Mouse (Mus musculus) testis, adult 2 months (tissue): ENCODE results near the gene Tango2. TPM values are rescaled to one million over a fixed set of nuclear protein-coding genes. Genes with fewer than 3 reads are reported as not detected.

Experiments
- H3K27ac ChIP-seq: fragments of 200-500 bp; 2 replicates; pipeline ENCODE4 v1.5.1; 2012; ENCODE audit warnings: low read depth, low read length; ENCODE audit not compliant: control insufficient read depth, insufficient read depth
- H3K27me3 ChIP-seq: fragments of 200-500 bp; 2 replicates; pipeline ENCODE4 v1.6.1; 2012; ENCODE audit warnings: mild to moderate bottlenecking, low read length, moderate library complexity; ENCODE audit not compliant: control insufficient read depth, insufficient read depth
- H3K36me3 ChIP-seq: fragments of 200-500 bp; 2 replicates; pipeline ENCODE4 v1.6.1; 2012; ENCODE audit warnings: mild to moderate bottlenecking, low read length; ENCODE audit not compliant: control insufficient read depth, insufficient read depth
- H3K4me1 ChIP-seq: fragments of 200-500 bp; 2 replicates; pipeline ENCODE4 v1.6.1; 2012; ENCODE audit warnings: low read length; ENCODE audit not compliant: control insufficient read depth, insufficient read depth
- H3K4me3 ChIP-seq: fragments of 200-500 bp; 2 replicates; pipeline ENCODE4 v1.5.1; 2012; ENCODE audit warnings: low read depth, mild to moderate bottlenecking, low read length, moderate library complexity, mixed read lengths; ENCODE audit not compliant: control insufficient read depth
- CTCF ChIP-seq: fragments of 200-500 bp; IDR thresholded peaks from 2 replicates; pipeline ENCODE4 v1.5.1; 2012; ENCODE audit warnings: low read depth, mild to moderate bottlenecking, inconsistent platforms, low read length, moderate library complexity; ENCODE audit not compliant: control insufficient read depth, insufficient read depth, insufficient replicate concordance
- POLR2A ChIP-seq: fragments of 200-500 bp; IDR thresholded peaks from 2 replicates; pipeline ENCODE4 v1.6.1; 2012; ENCODE audit warnings: low read depth, mild to moderate bottlenecking, inconsistent platforms, low read length, moderate library complexity; ENCODE audit not compliant: control insufficient read depth
- polyA plus RNA-seq: library from polyadenylated mRNA; depleted of rRNA; stranded (reverse); fragments of >200 nt; gene quantifications from 2 replicates; pipeline ENCODE4 v1.2.3, GENCODE M21; 2012

The Tango2 gene
- polyA plus RNA-seq, 1 experiment, result 11.6 TPM

DNA sequence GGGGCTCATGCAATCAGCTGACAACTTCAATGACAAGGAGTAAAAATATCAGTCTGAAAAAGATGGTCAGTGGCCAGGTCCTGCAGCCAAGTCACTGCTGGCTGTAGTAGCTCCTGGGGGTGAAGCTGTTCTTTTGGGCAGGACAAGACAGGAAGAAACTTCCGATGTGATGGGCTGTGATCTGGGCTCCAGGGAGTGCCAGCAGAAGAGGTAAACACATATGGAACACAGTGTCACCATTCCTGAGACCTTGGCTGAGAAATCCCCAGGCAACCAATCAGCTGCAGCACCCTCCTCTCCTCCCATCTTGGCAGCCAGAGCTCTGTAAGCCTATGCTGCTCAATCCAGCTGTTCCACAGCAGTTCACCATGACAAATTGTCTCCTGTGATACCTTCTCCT is 8.0 kb downstream of the Tango2 start:
- no peak overlapping the region for H3K4me3 ChIP-seq
- no peaks in the 10 kb centered on the region for H3K27me3 ChIP-seq
- TF ChIP-seq CTCF (no peak), POLR2A (no peak)
- H3K36me3 ChIP-seq, result no peaks in the 10 kb centered on the region
- H3K4me1 ChIP-seq, result peaks cover 10% of the 10 kb centered on the region
- H3K27ac ChIP-seq, result peak overlapping the region; percentile 49; the same call in 1 of the 2 replicates

- TF ChIP-seq CTCF (no peak), POLR2A (no peak)
- Histone ChIP-seq H3K4me3 (no peak overlapping the region), H3K27me3 (no peaks in the 10 kb centered on the region), H3K36me3 (no peaks in the 10 kb centered on the region), H3K27ac (no peak overlapping the region), H3K4me1 (peaks cover 2% of the 10 kb centered on the region; the same call in 1 of the 2 replicates)
Observed at GRCm38 (mm10) chr16:18337261-18337660, 10.6 kb downstream of the Tango2 start.

GRCm38 (mm10) chr16:18335981-18336380 is 11.9 kb downstream of the Tango2 start:
- Histone ChIP-seq H3K36me3 (no peaks in the 10 kb centered on the region), H3K4me3 (no peak overlapping the region), H3K4me1 (peaks cover 2% of the 10 kb centered on the region; the same call in 1 of the 2 replicates), H3K27ac (no peak overlapping the region), H3K27me3 (no peaks in the 10 kb centered on the region)
- TF ChIP-seq POLR2A, result no peak
- no peak for TF ChIP-seq CTCF

GRCm38 (mm10) chr16:18333976-18334375 is 13.9 kb downstream of the Tango2 start:
- Histone ChIP-seq H3K4me1 (peaks cover 2% of the 10 kb centered on the region; the same call in 1 of the 2 replicates), H3K27me3 (no peaks in the 10 kb centered on the region), H3K27ac (no peak overlapping the region), H3K4me3 (no peak overlapping the region), H3K36me3 (no peaks in the 10 kb centered on the region)
- TF ChIP-seq CTCF, result no peak
- TF ChIP-seq POLR2A, result no peak

DNA sequence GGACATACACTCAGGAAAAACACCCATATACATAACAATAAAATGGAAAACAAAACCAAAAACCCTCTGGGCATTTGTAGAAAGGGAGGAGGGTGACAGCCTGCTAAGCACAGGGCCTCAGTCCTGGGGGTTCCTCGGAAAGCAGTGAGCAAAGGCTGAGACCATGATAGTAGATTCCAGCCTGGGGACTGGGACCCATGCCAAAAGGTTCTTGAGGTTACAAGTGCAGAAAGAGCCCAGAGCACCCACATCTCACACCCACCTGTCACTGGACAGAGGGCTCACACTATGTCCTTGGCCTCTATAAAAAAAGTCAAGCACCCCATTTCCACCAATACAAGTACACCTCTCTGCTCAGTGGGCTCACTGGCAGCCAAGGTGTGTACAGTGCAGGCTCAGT is 19.4 kb downstream of the Tango2 start:
- H3K36me3 ChIP-seq, result no peaks in the 10 kb centered on the region
- no peak overlapping the region for H3K4me3 ChIP-seq
- H3K27me3 ChIP-seq, result no peaks in the 10 kb centered on the region
- no peak for TF ChIP-seq POLR2A
- TF ChIP-seq CTCF, result no peak
- no peak overlapping the region for H3K27ac ChIP-seq
- no peaks in the 10 kb centered on the region for H3K4me1 ChIP-seq

- no peak overlapping the region for H3K27ac ChIP-seq
- TF ChIP-seq POLR2A (no peak), CTCF (no peak)
- no peaks in the 10 kb centered on the region for H3K4me1 ChIP-seq
- H3K36me3 ChIP-seq, result no peaks in the 10 kb centered on the region
- no peak overlapping the region for H3K4me3 ChIP-seq
- no peaks in the 10 kb centered on the region for H3K27me3 ChIP-seq
Observed at GRCm38 (mm10) chr16:18327936-18328335, 20.0 kb downstream of the Tango2 start.

DNA sequence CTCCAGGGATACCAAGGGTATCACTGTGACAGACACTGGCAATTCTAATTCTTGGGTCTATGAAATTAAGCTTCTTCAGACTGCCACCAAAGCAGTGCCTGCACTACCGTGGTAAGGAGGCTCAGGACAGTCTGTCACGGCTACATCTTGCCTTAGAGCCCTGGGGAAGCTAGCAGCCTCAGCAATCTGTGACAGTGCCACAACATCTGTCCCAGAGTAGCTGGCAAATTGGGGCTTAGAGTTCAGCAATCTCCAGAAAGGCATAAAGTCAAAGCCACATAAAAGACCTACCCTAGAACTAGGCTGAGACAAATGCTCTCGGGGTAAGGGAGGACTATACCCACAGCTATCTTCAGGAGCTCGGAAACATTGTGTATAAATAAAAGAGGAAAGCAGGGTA is 22.2 kb downstream of the Tango2 start:
- no peaks in the 10 kb centered on the region for H3K4me1 ChIP-seq
- TF ChIP-seq CTCF (no peak), POLR2A (no peak)

GRCm38 (mm10) chr16:18324031-18324430 is 23.9 kb downstream of the Tango2 start:
- Histone ChIP-seq H3K4me1 (no peaks in the 10 kb centered on the region), H3K27me3 (no peaks in the 10 kb centered on the region), H3K4me3 (peak overlapping the region; percentile 56), H3K27ac (no peak overlapping the region), H3K36me3 (no peaks in the 10 kb centered on the region)
- TF ChIP-seq CTCF, result no peak
- TF ChIP-seq POLR2A, result no peak

More for the DNA sequence above, 22.2 kb downstream of the Tango2 start:
- Histone ChIP-seq H3K27ac (no peak overlapping the region), H3K27me3 (no peaks in the 10 kb centered on the region), H3K4me3 (no peak overlapping the region), H3K36me3 (no peaks in the 10 kb centered on the region)
